Mouse (Mus musculus) layer of hippocampus, adult 18-20 months (tissue): ENCODE results near the gene Olfr1440. TPM values are rescaled to one million over a fixed set of nuclear protein-coding genes. Genes with fewer than 3 reads are reported as not detected.

Experiments
- DNase-seq, 2 experiments: peaks; one replicate each; pipeline ENCODE4 v3.0.0; 2022; ENCODE audit warnings: low spot score in 2 of 2
- long read RNA-seq: library from polyadenylated mRNA; stranded (forward); transcript quantifications from one replicate; pipeline ENCODE4 v2.0.0, GENCODE M21; 2021
- total RNA-seq, 2 experiments: library from RNA; stranded (reverse); gene quantifications; 2 replicates each; pipeline ENCODE4 v1.2.3; 2021

The Olfr1440 gene
- total RNA-seq: not detected
- long read RNA-seq: 0 reads

- DNase-seq: no peak
These were observed at the start of gene Olfr1440 for GRCm38 (mm10) chr19:12386979-12387378. TSS of gene Olfr1440 (plus strand) at chr19:12387279.

DNA sequence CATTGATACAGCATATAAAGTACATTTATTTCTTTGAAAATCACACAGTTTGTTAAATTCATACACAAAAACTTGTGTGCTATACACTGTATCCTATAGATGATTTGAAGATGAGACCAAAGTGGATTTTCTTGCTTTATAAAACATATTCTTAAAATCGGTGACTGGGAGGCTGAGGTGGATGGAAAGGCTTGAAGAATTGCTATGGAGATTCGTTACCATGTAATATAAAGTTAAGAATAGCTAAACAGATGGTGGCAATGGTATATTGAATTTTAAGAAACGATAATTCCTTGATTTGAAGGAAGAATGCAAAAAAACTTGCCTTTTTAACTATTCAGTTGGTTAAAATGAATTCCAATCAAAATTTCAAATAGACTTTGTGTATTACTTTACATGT lies 14.1 kb upstream of the Olfr1440 start:
- no peak for DNase-seq

- peak; percentile 80 to 90 for DNase-seq
These were observed 12.5 kb upstream of the Olfr1440 start for GRCm38 (mm10) chr19:12374465-12375025.

- no peak for DNase-seq
These were observed 26.7 kb downstream of the Olfr1440 start for GRCm38 (mm10) chr19:12413737-12414136.

GRCm38 (mm10) chr19:12417361-12417760 lies 30.3 kb downstream of the Olfr1440 start, which contains the start of gene Olfr1441:
TSS of gene Olfr1441 (plus strand) at chr19:12417433.
- DNase-seq: no peak

GRCm38 (mm10) chr19:12418312-12418711 lies 31.2 kb downstream of the Olfr1440 start:
- DNase-seq: no peak

DNA sequence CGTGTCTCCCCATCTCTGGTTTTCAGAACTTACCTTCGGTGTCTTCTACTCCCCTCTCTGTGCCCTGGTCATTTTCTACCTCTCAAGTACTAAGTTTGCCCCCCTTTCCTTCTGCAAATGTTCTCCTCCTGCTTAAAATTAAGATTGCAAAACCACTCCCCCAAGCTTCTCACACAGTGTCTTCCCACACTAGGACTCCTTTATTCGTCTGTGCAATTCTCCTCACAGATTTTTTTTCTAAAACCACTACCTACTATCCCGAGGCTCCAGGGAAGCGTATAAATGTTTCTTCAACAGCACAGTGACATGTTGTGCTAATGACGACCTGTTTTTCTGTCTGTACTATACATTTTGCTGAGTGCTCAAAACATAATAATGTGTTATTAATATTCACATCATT lies 33.5 kb downstream of the Olfr1440 start:
- DNase-seq: no peak

DNA sequence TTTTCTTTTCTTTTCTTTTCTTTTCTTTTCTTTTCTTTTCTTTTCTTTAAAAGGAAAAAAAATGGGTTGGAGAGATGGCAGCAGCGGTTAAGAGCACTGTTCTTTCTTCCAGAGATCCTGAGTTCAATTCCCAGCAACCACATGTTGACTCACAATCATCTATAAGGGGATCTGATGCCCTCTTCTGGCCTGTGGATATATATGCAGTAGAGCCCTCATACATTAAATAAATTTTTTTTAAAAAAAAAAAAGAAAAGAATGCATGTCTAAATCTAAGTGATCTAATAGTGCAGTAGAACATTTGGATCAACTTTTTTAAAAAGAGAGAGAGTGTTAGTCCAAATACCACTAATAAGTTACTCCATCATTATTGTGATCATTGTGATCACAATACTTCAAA lies 34.6 kb downstream of the Olfr1440 start:
- no peak for DNase-seq

DNA sequence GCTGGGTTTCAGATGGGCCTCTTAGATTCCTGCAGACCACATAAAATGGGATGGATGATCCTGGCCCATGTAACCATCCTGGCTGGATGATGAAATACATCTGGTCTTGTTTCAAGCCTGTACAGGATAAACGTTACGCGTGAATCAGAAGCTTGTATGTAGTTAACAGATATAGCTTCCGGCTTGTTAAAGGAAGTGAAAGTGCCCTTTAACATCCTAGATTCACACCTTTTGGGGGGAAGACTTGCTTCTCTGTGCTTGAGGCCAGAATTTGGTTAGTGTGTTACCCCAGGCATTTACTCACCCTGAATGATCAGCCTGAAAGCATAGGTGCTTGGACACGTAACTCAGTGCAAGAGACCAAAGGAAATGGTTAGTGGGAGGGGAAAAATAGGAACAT lies 40.0 kb downstream of the Olfr1440 start:
- DNase-seq: no peak

DNA sequence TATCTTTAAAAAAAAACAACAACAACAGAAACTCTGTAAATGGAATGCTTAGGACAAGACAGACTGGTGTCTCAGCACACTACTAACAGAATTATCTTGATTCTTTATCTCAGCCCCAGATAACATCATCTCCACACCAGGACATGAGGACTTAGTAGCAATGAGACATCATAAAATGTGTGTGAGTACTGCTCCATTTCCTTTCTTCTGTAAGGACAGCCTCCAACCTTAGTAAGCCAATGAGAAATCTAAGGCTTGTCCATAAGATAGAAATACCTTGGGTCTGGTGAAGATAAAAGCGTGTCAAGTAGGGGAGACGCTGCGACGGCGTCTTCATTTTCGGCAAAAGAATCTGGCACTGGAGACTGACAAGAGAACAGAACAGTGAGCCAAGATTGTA lies 40.5 kb downstream of the Olfr1440 start, which contains the start of gene Pfpl:
Gene Pfpl, plus strand, starts transcription at position 301 of the 400 bp plus-strand sequence.
- DNase-seq: no peak

DNA sequence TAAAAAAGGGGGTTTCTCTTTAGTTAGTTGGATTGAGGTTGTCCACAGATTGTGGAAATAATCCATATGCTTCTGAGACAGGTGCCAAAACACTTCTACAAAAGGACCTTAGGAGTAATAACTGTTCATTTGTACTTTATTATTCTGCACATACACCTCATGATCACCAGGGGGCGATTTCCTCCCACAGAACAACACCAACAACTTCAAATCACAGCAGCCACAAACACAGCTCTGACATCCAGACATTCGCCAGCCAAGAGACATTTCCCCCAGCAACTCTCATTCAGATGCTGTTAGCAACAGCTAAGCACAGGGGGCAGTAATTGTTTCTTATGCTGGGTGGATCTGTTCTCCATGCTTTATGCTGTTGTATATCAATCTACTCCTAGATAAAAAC lies 46.0 kb downstream of the Olfr1440 start:
- peak in 1 of 2 experiments; percentile 65 for DNase-seq

DNA sequence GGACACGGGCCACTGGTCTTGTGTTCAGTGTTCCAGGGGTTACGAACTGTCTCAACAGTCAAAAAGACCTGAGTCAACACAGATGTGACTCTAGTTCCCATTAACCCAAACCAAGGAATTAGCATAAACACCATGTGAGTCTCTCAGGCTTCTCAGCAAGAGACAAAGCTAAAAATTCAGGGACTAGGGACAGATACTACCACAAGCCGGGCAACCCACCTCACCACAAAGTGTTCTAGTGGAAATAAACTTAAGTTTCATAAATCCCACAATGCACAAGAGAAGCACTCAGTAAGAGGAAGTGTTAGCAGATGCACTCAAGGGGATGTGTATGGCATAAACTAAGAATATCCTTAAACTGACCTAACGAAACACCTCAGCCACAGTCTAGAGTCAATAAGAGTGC lies 47.9 kb downstream of the Olfr1440 start:
- no peak for DNase-seq

DNA sequence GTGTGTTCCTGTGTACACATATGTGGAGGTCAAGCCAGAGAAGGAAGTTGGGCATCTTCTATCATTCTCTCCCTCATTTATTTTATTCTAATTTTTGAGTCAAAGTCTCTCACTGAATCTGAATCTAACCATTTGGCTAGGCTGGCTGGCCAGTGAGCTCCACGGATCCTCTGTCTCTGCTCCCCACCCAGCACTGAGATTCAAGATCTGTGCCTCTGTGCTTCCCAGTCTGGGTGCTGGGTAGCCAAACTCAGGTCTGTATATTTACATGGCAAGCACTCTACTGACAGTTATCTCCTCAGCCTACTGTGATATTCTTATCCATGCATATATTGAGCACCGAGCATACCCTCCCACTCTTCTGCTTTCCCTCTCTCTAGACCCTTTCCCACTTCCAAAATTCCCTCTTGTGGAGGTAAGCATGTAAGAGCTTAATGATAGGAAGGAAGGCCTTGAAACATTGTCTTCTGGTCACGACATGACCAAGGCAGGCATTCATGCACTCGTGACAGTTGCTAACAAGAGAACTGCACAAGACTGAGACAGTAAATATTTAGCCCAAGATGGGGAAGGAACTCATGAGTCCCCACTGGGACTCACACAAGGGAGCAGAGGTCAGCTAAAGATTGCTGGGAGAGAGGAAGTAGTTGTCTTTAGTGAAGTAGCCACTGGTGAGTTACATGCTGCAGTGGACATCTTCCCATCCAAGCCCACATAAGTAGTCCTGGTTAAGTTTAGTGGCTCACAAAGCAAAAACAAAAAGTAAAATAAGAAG lies 48.9 kb downstream of the Olfr1440 start:
- no peak for DNase-seq

- DNase-seq: no peak
These were observed 52.5 kb downstream of the Olfr1440 start for GRCm38 (mm10) chr19:12439581-12439980.

GRCm38 (mm10) chr19:12440103-12440725 lies 53.1 kb downstream of the Olfr1440 start:
- DNase-seq: no peak

DNA sequence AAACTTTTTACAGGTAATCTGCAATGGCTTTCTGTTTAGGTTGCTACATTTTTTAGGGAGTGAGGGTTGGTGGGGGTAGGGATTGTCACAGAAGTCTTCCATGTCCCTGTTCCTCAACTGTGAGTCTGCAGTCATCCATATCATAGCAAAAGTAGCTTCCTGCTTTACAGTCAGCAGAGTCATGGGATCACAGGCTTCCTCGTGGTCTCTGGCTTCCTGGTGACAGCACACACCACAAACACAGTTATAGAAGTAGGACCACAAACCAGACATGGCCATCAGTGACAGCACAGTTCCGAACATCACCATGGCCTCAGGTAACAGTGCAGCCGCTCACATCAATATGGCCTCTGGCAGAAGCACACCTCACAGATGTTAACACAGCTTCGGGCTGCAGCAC lies 55.5 kb downstream of the Olfr1440 start:
- no peak for DNase-seq

GRCm38 (mm10) chr19:12445014-12445413 lies 57.9 kb downstream of the Olfr1440 start:
- DNase-seq: no peak

Other genes starting within 250 kb of the Olfr1440 start
- gene Olfr1555-ps1, start 217.2 kb upstream of the Olfr1440 start, total RNA-seq: not detected
- not detected for gene Olfr1431, start 186.6 kb upstream of the Olfr1440 start, total RNA-seq
- not detected for gene Olfr1432, start 154.7 kb upstream of the Olfr1440 start, total RNA-seq
- not detected for gene Olfr262, start 145.6 kb upstream of the Olfr1440 start, total RNA-seq
- not detected for gene Olfr235, start 126.2 kb upstream of the Olfr1440 start, total RNA-seq
- not detected for gene Olfr1434, start 107.4 kb upstream of the Olfr1440 start, total RNA-seq
- gene Olfr1436, start 88.1 kb upstream of the Olfr1440 start, total RNA-seq: not detected
- gene Olfr1437, start 62.2 kb upstream of the Olfr1440 start, total RNA-seq: not detected
- gene Olfr1438-ps1, start 51.4 kb upstream of the Olfr1440 start, total RNA-seq: not detected
- not detected for gene Olfr1441, start 30.2 kb downstream of the Olfr1440 start, total RNA-seq
- not detected for gene Pfpl, start 40.6 kb downstream of the Olfr1440 start, total RNA-seq
- 1 to 10 TPM; 7.8 to 9.4 TPM for gene Mpeg1, start 73.5 kb downstream of the Olfr1440 start, total RNA-seq
- 10 to 100 TPM; 34.6 to 35.6 TPM for gene Dtx4, start 114.2 kb downstream of the Olfr1440 start, total RNA-seq
- gene Fam111a, start 158.5 kb downstream of the Olfr1440 start, total RNA-seq: 1 to 10 TPM in 1 of 2 experiments, under 1 TPM in 1; 0.91 to 1.7 TPM
- gene Gm4952, start 212.7 kb downstream of the Olfr1440 start, total RNA-seq: not detected
- under 1 TPM; 0.20 to 0.36 TPM for gene Glyat, start 246.0 kb downstream of the Olfr1440 start, total RNA-seq